8 mouse cellular contexts compared by ENCODE assay signal in the genomic region with DNA sequence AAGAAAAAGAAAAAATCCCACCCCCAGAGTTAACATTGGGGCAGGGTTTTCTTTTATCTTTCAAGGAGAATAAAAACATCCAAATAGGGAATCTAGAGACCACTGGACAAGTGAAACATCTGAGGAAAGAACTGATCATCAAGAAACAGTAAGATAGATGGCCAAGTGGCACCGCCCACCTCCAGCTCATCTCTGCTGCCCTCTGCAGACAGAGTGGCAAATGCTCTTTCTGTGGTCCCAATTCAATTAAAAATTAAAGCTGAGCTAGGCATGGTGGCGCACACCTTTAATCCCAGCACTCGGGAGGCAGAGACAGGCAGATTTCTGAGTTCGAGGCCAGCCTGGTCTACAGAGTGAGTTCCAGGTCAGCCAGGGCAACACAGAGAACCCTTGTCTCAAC. TPM values are rescaled to one million over a fixed set of nuclear protein-coding genes. Genes with fewer than 3 reads are reported as not detected.
DNase-seq lines count a peak whose midpoint lies in the region; ATAC-seq and TF ChIP-seq lines count a peak whose summit lies in the region.

No protein-coding gene starts in this region.

- no peaks in the 10 kb centered on the region for H3K27me3 ChIP-seq in embryonic facial prominence, embryonic 11.5 days (ENCODE audit: control insufficient read depth, insufficient read depth, low read length)
- no peaks in the 10 kb centered on the region for H3K27me3 ChIP-seq in embryonic facial prominence, embryonic 10.5 days (replicated peaks; ENCODE audit: low read depth, poor library complexity, severe bottlenecking)
- no peaks in the 10 kb centered on the region for H3K27me3 ChIP-seq in hindbrain, embryonic 13.5 days

- ATAC-seq in embryonic facial prominence, embryonic 11.5 days (replicated peaks; ENCODE audit: insufficient number of reproducible peaks, low FRiP score, low TSS enrichment, low read depth), result no peak
- no peak for ATAC-seq in hindbrain, embryonic 13.5 days (ENCODE audit: low FRiP score)

- TF ChIP-seq CTCF in brain, embryonic 14.5 days (IDR thresholded peaks at IDR 0.05; ENCODE audit: borderline replicate concordance, extremely low read depth, insufficient read depth, insufficient read length), result no peak

- no peak overlapping the region for H3K27ac ChIP-seq in embryonic facial prominence, embryonic 11.5 days (replicated peaks; ENCODE audit: low read depth, low read length)
- no peak overlapping the region for H3K27ac ChIP-seq in embryonic facial prominence, embryonic 10.5 days (replicated peaks)
- no peak overlapping the region for H3K27ac ChIP-seq in hindbrain, embryonic 13.5 days

- H3K4me2 ChIP-seq in embryonic facial prominence, embryonic 11.5 days (ENCODE audit: low read depth, low read length), result no peak overlapping the region
- no peak overlapping the region for H3K4me2 ChIP-seq in hindbrain, embryonic 13.5 days

- TF ChIP-seq POLR2A in brain, embryonic 14.5 days (IDR thresholded peaks at IDR 0.05; ENCODE audit: borderline replicate concordance, extremely low read depth, insufficient read depth, insufficient read length, poor library complexity, severe bottlenecking), result no peak

- no peak overlapping the region for H3K9ac ChIP-seq in embryonic facial prominence, embryonic 11.5 days (replicated peaks; ENCODE audit: low read length)
- no peak overlapping the region for H3K9ac ChIP-seq in hindbrain, embryonic 13.5 days

- H3K4me1 ChIP-seq in embryonic facial prominence, embryonic 11.5 days (ENCODE audit: control insufficient read depth, insufficient read depth, low read length), result no peaks in the 10 kb centered on the region
- H3K4me1 ChIP-seq in embryonic facial prominence, embryonic 10.5 days, result no peaks in the 10 kb centered on the region
- H3K4me1 ChIP-seq in hindbrain, embryonic 13.5 days (replicated peaks), result no peaks in the 10 kb centered on the region

- WGBS in embryonic facial prominence, embryonic 11.5 days, result 93% methylated on average over 4 of the region's 4 CpGs
- 90% methylated on average over 4 of the region's 4 CpGs for WGBS in embryonic facial prominence, embryonic 10.5 days
- 93% methylated on average over 4 of the region's 4 CpGs for WGBS in hindbrain, embryonic 13.5 days

- H3K9me3 ChIP-seq in embryonic facial prominence, embryonic 11.5 days (replicated peaks; ENCODE audit: control insufficient read depth, low read length), result no peaks in the 10 kb centered on the region
- H3K9me3 ChIP-seq in embryonic facial prominence, embryonic 10.5 days, result 0 out of 2 replicates have a peak, but pooled peaks cover 3% of the 10 kb centered on the region
- peaks cover 4% of the 10 kb centered on the region for H3K9me3 ChIP-seq in hindbrain, embryonic 13.5 days

- peak; percentile 11 for DNase-seq in embryonic facial prominence, embryonic 11.5 days (ENCODE audit: low spot score)
- DNase-seq in embryonic facial prominence, embryonic 10.5 days (ENCODE audit: low spot score), result no peak
- peak; percentile 70 to 72 for DNase-seq in B cell, adult 2 months
- peak; percentile 2 for DNase-seq in brain, embryonic 14.5 days (ENCODE audit: low read depth)
- DNase-seq in lung, postnatal 36 days, result peak; percentile 44
- no peak for DNase-seq in right cerebral cortex, postnatal 36 days (ENCODE audit: low spot score in 2 of 2)
- no peak for DNase-seq in frontal cortex, postnatal 25 days (ENCODE audit: low spot score in 2 of 2)

- H3K4me3 ChIP-seq in embryonic facial prominence, embryonic 11.5 days (ENCODE audit: low read depth, low read length), result no peak overlapping the region
- no peak overlapping the region for H3K4me3 ChIP-seq in embryonic facial prominence, embryonic 10.5 days
- H3K4me3 ChIP-seq in hindbrain, embryonic 13.5 days, result no peak overlapping the region

- H3K36me3 ChIP-seq in embryonic facial prominence, embryonic 11.5 days (replicated peaks; ENCODE audit: control insufficient read depth, insufficient read depth, low read depth, low read length), result peaks cover 3% of the 10 kb centered on the region; the same call in 1 of the 2 replicates
- H3K36me3 ChIP-seq in embryonic facial prominence, embryonic 10.5 days (replicated peaks), result peaks cover 40% of the 10 kb centered on the region
- H3K36me3 ChIP-seq in hindbrain, embryonic 13.5 days, result peaks cover 21% of the 10 kb centered on the region

RNA-seq across cellular contexts. Expression of gene Simc1, which starts 16.6 kb away (rescaled TPM):
- 22.5 and 23.6 TPM in 2 replicates for polyA plus RNA-seq in embryonic facial prominence, embryonic 11.5 days (2014; fragmentation: Nextera tagmentation; extraction: Ambion mirVana)
- polyA plus RNA-seq in embryonic facial prominence, embryonic 10.5 days (2016; fragmentation: Nextera tagmentation; extraction: Ambion mirVana), result 20.4 and 21.0 TPM in 2 replicates
- polyA plus RNA-seq in brain, embryonic 14.5 days (2012; rRNA removed), result 30.3 and 36.3 TPM in 2 replicates
- 21.0 and 21.4 TPM in 2 replicates for polyA plus RNA-seq in hindbrain, embryonic 13.5 days (2015; fragmentation: Nextera tagmentation; extraction: Ambion mirVana)

RNA-seq across cellular contexts. Expression of gene 4833439L19Rik, which starts 45.0 kb away (rescaled TPM):
- polyA plus RNA-seq in embryonic facial prominence, embryonic 11.5 days (2014; fragmentation: Nextera tagmentation; extraction: Ambion mirVana), result 188 and 204 TPM in 2 replicates
- polyA plus RNA-seq in embryonic facial prominence, embryonic 10.5 days (2016; fragmentation: Nextera tagmentation; extraction: Ambion mirVana), result 200 and 207 TPM in 2 replicates
- polyA plus RNA-seq in brain, embryonic 14.5 days (2012; rRNA removed), result 172 and 184 TPM in 2 replicates
- polyA plus RNA-seq in hindbrain, embryonic 13.5 days (2015; fragmentation: Nextera tagmentation; extraction: Ambion mirVana), result 239 and 245 TPM in 2 replicates

RNA-seq across cellular contexts. Expression of gene Thoc3, which starts 51.6 kb away (rescaled TPM):
- polyA plus RNA-seq in embryonic facial prominence, embryonic 11.5 days (2014; fragmentation: Nextera tagmentation; extraction: Ambion mirVana), result 160 and 161 TPM in 2 replicates
- 190 and 194 TPM in 2 replicates for polyA plus RNA-seq in embryonic facial prominence, embryonic 10.5 days (2016; fragmentation: Nextera tagmentation; extraction: Ambion mirVana)
- polyA plus RNA-seq in brain, embryonic 14.5 days (2012; rRNA removed), result 42.2 and 47.8 TPM in 2 replicates
- 94.5 and 105 TPM in 2 replicates for polyA plus RNA-seq in hindbrain, embryonic 13.5 days (2015; fragmentation: Nextera tagmentation; extraction: Ambion mirVana)

RNA-seq across cellular contexts. Expression of gene Arl10, which starts 54.6 kb away (rescaled TPM):
- polyA plus RNA-seq in embryonic facial prominence, embryonic 11.5 days (2014; fragmentation: Nextera tagmentation; extraction: Ambion mirVana), result 24.9 and 26.0 TPM in 2 replicates
- polyA plus RNA-seq in embryonic facial prominence, embryonic 10.5 days (2016; fragmentation: Nextera tagmentation; extraction: Ambion mirVana), result 28.8 and 29.6 TPM in 2 replicates
- polyA plus RNA-seq in brain, embryonic 14.5 days (2012; rRNA removed), result 86.2 and 95.5 TPM in 2 replicates
- 76.2 and 77.7 TPM in 2 replicates for polyA plus RNA-seq in hindbrain, embryonic 13.5 days (2015; fragmentation: Nextera tagmentation; extraction: Ambion mirVana)

Comparison
In these comparisons a context has a peak if more than half of its experiments do, and no peak if none do; other contexts are left out.
1. DNase-seq: peak in embryonic facial prominence, embryonic 11.5 days (single experiment), B cell, adult 2 months (2 of 2), brain, embryonic 14.5 days (single experiment) and lung, postnatal 36 days (single experiment); none in embryonic facial prominence, embryonic 10.5 days (single experiment), right cerebral cortex, postnatal 36 days (0 of 2) and frontal cortex, postnatal 25 days (0 of 2).